Mouse (Mus musculus) thymus, adult 2 months (tissue): ENCODE results near the gene Slc25a54.

Experiments used
- CTCF ChIP-seq: fragments of 200-500 bp; IDR thresholded peaks from 2 replicates; pipeline ENCODE4 v1.5.1; 2012; ENCODE audit warnings: mild to moderate bottlenecking, control low read depth, low read length, moderate library complexity, borderline replicate concordance; ENCODE audit not compliant: control insufficient read depth, poor library complexity, insufficient read depth; ENCODE audit errors: extremely low read depth
- POLR2A ChIP-seq: fragments of 200-500 bp; IDR thresholded peaks from 2 replicates; pipeline ENCODE4 v1.6.1; 2012; ENCODE audit warnings: mild to moderate bottlenecking, low read length, control low read depth, moderate library complexity; ENCODE audit not compliant: control insufficient read depth, poor library complexity, insufficient read depth; ENCODE audit errors: extremely low read depth

GRCm38 (mm10) chr3:109165214-109165829 is 85.1 kb downstream of the Slc25a54 start:
- TF ChIP-seq POLR2A (no peak), CTCF (no peak)
